Mouse (Mus musculus) embryonic fibroblast, embryonic 13.5 days (primary cell): ENCODE data around the gene Scn5a. TPM values are rescaled to one million over a fixed set of nuclear protein-coding genes. Genes with fewer than 3 reads are reported as not detected.

Source experiments
- H3K27ac ChIP-seq: 2 replicates; pipeline ENCODE4 v1.5.1; 2012; ENCODE audit warnings: low read length, control low read depth, inconsistent platforms; ENCODE audit not compliant: insufficient read depth
- H3K4me1 ChIP-seq: 2 replicates; pipeline ENCODE4 v1.6.1; 2011; ENCODE audit warnings: low read length; ENCODE audit not compliant: control insufficient read depth, insufficient read depth
- H3K4me3 ChIP-seq: 2 replicates; pipeline ENCODE4 v1.5.1; 2011; ENCODE audit warnings: mild to moderate bottlenecking, control low read depth, low read length; ENCODE audit not compliant: insufficient read depth
- CTCF ChIP-seq: IDR thresholded peaks from 2 replicates; pipeline ENCODE4 v1.5.1; 2011; ENCODE audit warnings: mild to moderate bottlenecking, control low read depth, low read length, moderate library complexity, borderline replicate concordance; ENCODE audit not compliant: insufficient read depth
- POLR2A ChIP-seq: IDR thresholded peaks from 2 replicates; pipeline ENCODE4 v1.6.1; 2011; ENCODE audit warnings: low read depth, mild to moderate bottlenecking, control low read depth, low read length, moderate library complexity
- polyA plus RNA-seq: library from polyadenylated mRNA; stranded (reverse); fragments of >200 nt; gene quantifications from 2 replicates; pipeline ENCODE4 v1.2.4, GENCODE M21; 2011; ENCODE audit warnings: low read depth; ENCODE audit not compliant: missing spikeins, insufficient read length

Gene Scn5a
- polyA plus RNA-seq, 1 experiment: not detected

DNA sequence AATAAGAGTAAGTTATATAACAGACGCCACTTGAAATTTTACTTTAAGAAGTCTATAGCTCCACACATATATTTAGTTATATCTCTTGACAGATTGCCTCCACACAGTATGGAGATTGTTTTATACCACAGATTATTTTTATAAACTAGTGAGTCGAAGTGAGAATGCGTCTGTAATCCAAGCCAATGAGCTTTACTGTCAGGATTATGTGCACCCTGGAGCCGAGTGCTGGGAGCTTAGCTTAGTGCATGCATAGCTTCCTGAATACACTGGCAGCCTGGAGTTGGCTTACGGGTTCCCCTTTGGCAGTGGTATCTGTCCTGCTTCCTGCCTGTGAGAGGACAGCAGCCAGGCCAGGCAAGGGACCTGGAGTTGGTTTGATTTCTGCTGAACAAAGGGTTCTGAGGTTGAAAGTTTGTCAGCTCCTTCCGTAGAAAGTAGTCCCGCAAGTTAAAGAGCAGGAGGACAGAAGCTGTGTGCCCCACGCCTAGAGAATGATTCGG lies 140.3 kb downstream of the Scn5a start:
- H3K4me1 ChIP-seq: no peaks in the 10 kb centered on the region
- H3K4me3 ChIP-seq: no peak overlapping the region
- H3K27ac ChIP-seq: no peak overlapping the region
- TF ChIP-seq CTCF (no peak), POLR2A (no peak)

DNA sequence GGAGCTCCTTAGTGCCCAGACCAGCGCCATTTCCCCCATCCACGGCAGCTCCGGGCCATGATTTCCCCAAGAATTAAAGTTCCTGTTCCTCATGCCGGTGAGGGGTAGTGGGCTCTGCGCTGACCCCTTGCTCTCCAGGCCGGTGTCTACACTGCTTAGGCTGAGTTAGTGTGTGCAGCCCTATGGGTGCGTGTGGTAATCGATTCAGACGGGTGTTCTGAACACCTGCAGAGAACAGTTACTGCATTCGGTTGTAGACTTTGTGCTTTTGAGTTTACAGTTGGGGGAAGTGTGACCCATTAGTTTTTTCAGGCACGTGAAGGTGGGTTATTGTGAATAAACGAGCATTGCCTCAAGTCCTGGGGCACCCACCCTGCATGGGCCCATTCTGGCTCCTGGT lies 140.8 kb downstream of the Scn5a start:
- TF ChIP-seq CTCF (no peak), POLR2A (no peak)
- H3K27ac ChIP-seq: no peak overlapping the region

DNA sequence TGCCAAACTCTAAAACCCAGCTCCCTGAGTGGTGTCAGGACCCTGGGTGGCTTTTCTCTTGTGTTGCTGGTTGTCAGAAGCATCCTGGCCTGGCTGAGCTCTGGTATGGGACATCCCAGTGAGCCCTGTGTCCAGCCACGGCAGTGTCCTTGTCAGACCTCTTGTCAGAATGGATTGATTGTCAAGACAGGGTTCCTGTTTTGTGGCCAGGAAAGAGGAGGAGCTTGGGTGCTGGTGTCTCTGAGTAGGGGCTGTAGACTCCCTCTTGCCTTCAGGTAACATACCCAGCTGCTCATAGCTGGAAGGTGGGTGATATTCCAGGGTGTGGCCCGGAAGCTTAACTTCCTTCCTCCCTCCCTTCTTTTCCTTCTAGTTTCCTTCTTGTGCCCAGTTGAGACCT lies 143.0 kb downstream of the Scn5a start:
- Histone ChIP-seq H3K27ac (no peak overlapping the region), H3K4me1 (no peaks in the 10 kb centered on the region), H3K4me3 (no peak overlapping the region)
- TF ChIP-seq POLR2A: no peak
- TF ChIP-seq CTCF: no peak

More for the DNA sequence above, 140.8 kb downstream of the Scn5a start:
- no peak overlapping the region for H3K4me3 ChIP-seq
- H3K4me1 ChIP-seq: no peaks in the 10 kb centered on the region

Other genes starting within 250 kb of the Scn5a start
- 41.4 and 42.4 TPM in 2 replicates for gene Acaa1a, start 239.3 kb downstream of the Scn5a start, polyA plus RNA-seq
- gene Myd88, start 237.6 kb downstream of the Scn5a start, polyA plus RNA-seq: 25.8 and 27.7 TPM in 2 replicates
- gene Xylb, start 221.6 kb downstream of the Scn5a start, polyA plus RNA-seq: 4.1 and 4.5 TPM in 2 replicates
- not detected in 2 replicates for gene Slc22a14, start 213.5 kb downstream of the Scn5a start, polyA plus RNA-seq
- gene Acvr2b, start 176.9 kb downstream of the Scn5a start, polyA plus RNA-seq: 0.90 and 1.2 TPM in 2 replicates
- 7.9 and 8.3 TPM in 2 replicates for gene Exog, start 134.1 kb downstream of the Scn5a start, polyA plus RNA-seq
- gene Scn10a, start 140.3 kb upstream of the Scn5a start, polyA plus RNA-seq: not detected in 2 replicates
- gene Scn11a, start 246.4 kb upstream of the Scn5a start, polyA plus RNA-seq: not detected in 2 replicates